Mouse (Mus musculus): Measurements from ENCODE around the gene Rnf216.

GRCm38 (mm10) chr5:143048232-143049012 is 64.4 kb downstream of the Rnf216 start:
- TF ChIP-seq TAL1 (IDR thresholded peaks at IDR 0.05; ENCODE audit: low read length): no peak
- no peak for TF ChIP-seq GATA1 (IDR thresholded peaks at IDR 0.05; ENCODE audit: low read length)
